ENCODE assay signal across 23 mouse cellular contexts in the genomic region with DNA sequence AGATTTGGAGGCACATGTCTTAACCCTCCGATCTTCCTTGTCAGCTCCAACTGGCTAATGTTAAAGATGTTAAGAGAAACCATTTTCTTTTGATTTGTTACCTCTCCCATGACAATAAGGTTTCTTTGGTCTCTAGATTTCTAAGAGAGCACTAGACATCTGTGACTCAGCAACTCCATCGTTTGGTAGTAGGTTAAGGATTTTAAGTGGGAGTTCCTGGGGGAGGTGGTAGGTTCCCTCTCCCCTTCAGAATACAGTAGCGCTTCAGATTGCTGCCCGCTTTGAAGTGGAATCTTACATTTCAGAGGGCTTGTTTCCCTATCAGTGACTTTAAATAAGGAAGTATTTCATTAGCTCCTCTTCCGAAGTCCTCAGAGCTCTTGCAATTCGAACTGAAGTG.
"Had no signal": no experiment of that assay in that cellular context is flagged by ENCODE, and none has a peak within 500 bp of the region (broad histone marks: within the 10 kb centered on the region; RNA-seq: fewer than 3 reads in every experiment).

No protein-coding gene starts in this region.

- H3K27ac ChIP-seq: intestine, embryonic 15.5 days; kidney, postnatal 0 days; layer of hippocampus, adult 2 months; limb, embryonic 10.5 days; limb, embryonic 13.5 days; liver, embryonic 12.5 days; liver, embryonic 15.5 days; midbrain, embryonic 10.5 days; neural tube, embryonic 12.5 days; neural tube, embryonic 15.5 days; stomach, embryonic 15.5 days had no signal

- H3K36me3 ChIP-seq: intestine, embryonic 15.5 days; limb, embryonic 10.5 days; limb, embryonic 13.5 days; liver, embryonic 12.5 days; liver, embryonic 15.5 days; midbrain, embryonic 10.5 days; neural tube, embryonic 12.5 days; neural tube, embryonic 15.5 days; stomach, embryonic 15.5 days had no signal

- H3K27me3 ChIP-seq: intestine, embryonic 15.5 days; limb, embryonic 13.5 days; liver, embryonic 12.5 days; liver, embryonic 15.5 days; neural tube, embryonic 12.5 days; neural tube, embryonic 15.5 days; stomach, embryonic 15.5 days had no signal

- H3K4me3 ChIP-seq: intestine, embryonic 15.5 days; layer of hippocampus, adult 2 months; limb, embryonic 10.5 days; limb, embryonic 13.5 days; liver, embryonic 12.5 days; liver, embryonic 15.5 days; megakaryocyte, embryonic 14.5 days; midbrain, embryonic 10.5 days; neural tube, embryonic 12.5 days; neural tube, embryonic 15.5 days; stomach, embryonic 15.5 days had no signal

- DNase-seq: kidney, adult 18-20 months; kidney, adult 9 months; kidney, postnatal 25 days; layer of hippocampus, adult 9-11 months; liver; midbrain, embryonic 14.5 days; right cerebral cortex, adult 18-20 months; right cerebral cortex, postnatal 14 days; right cerebral cortex, postnatal 4 days; thymus, adult 18-20 months; thymus, postnatal 36 days had no signal

- H3K4me1 ChIP-seq: limb, embryonic 13.5 days; liver, embryonic 12.5 days; liver, embryonic 15.5 days; megakaryocyte, embryonic 14.5 days; midbrain, embryonic 10.5 days; neural tube, embryonic 12.5 days; neural tube, embryonic 15.5 days; stomach, embryonic 15.5 days had no signal

- H3K4me2 ChIP-seq: limb, embryonic 13.5 days; liver, embryonic 12.5 days; liver, embryonic 15.5 days; neural tube, embryonic 12.5 days; neural tube, embryonic 15.5 days; stomach, embryonic 15.5 days had no signal

- H3K9me3 ChIP-seq: intestine, embryonic 15.5 days; limb, embryonic 10.5 days; limb, embryonic 13.5 days; liver, embryonic 12.5 days; liver, embryonic 15.5 days; midbrain, embryonic 10.5 days; neural tube, embryonic 12.5 days; neural tube, embryonic 15.5 days; stomach, embryonic 15.5 days had no signal

- H3K9ac ChIP-seq: intestine, embryonic 15.5 days; limb, embryonic 13.5 days; liver, embryonic 12.5 days; liver, embryonic 15.5 days; neural tube, embryonic 12.5 days; neural tube, embryonic 15.5 days; stomach, embryonic 15.5 days had no signal

- ATAC-seq: intestine, embryonic 15.5 days; liver, embryonic 12.5 days had no signal
